Mouse (Mus musculus): ENCODE measurements at regions not wholly inside any gene's neighbourhood (a gene's known extent, or its start where the extent isn't known, plus 50 kb on each side); places are given as distances from the start of the nearest gene placed in this dataset.

GRCm38 (mm10) chr7:58093523-58093922 is 562.4 kb upstream of the Atp10a start:
- no peak for DNase-seq

- no peak for DNase-seq
These were observed 569.0 kb upstream of the Gabra5 start for GRCm38 (mm10) chr7:58078825-58079224.

- DNase-seq = peak in 1 of 2 experiments; percentile 10
These were observed 523.1 kb upstream of the Gabra5 start for GRCm38 (mm10) chr7:58032975-58033374.

- DNase-seq = no peak
These were observed 522.3 kb upstream of the Gabra5 start for GRCm38 (mm10) chr7:58032111-58032510.

GRCm38 (mm10) chr7:57992406-57993223 is 482.8 kb upstream of the Gabra5 start:
- DNase-seq = no peak

DNA sequence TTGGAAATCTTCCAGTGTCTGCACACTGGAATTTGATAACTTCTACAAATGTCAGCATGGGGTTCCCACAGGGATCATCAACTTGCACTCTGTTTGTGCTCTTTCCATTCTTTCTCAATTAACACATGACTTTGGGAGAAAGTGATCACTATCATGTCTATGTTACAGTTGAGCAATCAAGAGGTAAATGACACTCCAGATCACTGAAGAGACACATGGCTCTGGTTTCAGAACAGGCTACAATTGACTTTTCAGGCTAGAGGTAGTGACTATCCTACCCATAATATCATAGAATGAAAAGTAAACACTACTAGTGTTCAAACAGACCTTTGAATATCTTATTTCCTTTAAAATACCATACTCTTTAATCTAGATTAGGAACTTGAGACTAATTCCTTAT is 473.3 kb upstream of the Gabra5 start:
- no peak for DNase-seq

GRCm38 (mm10) chr7:57966216-57966615 is 456.4 kb upstream of the Gabra5 start:
- no peak for DNase-seq

GRCm38 (mm10) chr7:57958871-57959270 is 449.0 kb upstream of the Gabra5 start:
- no peak for DNase-seq

All from kidney, adult 8-10 months (tissue).